Mouse (Mus musculus) heart, postnatal 0 days (tissue): ENCODE results near the gene Fetub. TPM values are rescaled to one million over a fixed set of nuclear protein-coding genes. Genes with fewer than 3 reads are reported as not detected.

Experiments used
- ATAC-seq: fragments of 200-750 bp; cut with Nextera tagmentation; 2 replicates; pipeline ENCODE4 v1.8.0; 2017; ENCODE audit warnings: low read depth, moderate number of reproducible peaks, moderate library complexity; ENCODE audit not compliant: insufficient read depth
- DNase-seq: peaks from one replicate; pipeline ENCODE4 v3.0.0-alpha.2; 2016; ENCODE audit warnings: low spot score
- H3K27ac ChIP-seq: fragments of 300-500 bp; sonication (generic); 2 replicates; pipeline ENCODE4 v1.5.1; 2014; ENCODE audit warnings: low read depth, mild to moderate bottlenecking
- H3K27me3 ChIP-seq: fragments of 300-500 bp; sonication (generic); 2 replicates; pipeline ENCODE4 v1.6.1; 2014; ENCODE audit warnings: low read length, mixed read lengths; ENCODE audit not compliant: control insufficient read depth, insufficient read depth
- H3K36me3 ChIP-seq: fragments of 300-500 bp; sonication (generic); replicated peaks from 2 replicates; pipeline ENCODE4 v1.6.1; 2014; ENCODE audit warnings: low read length, mixed read lengths; ENCODE audit not compliant: control insufficient read depth, insufficient read depth
- H3K4me1 ChIP-seq: fragments of 300-500 bp; sonication (generic); 2 replicates; pipeline ENCODE4 v1.6.1; 2014; ENCODE audit warnings: antibody characterized with exemption; ENCODE audit not compliant: control insufficient read depth, insufficient read depth
- H3K4me2 ChIP-seq: fragments of 300-500 bp; sonication (generic); 2 replicates; pipeline ENCODE4 v1.6.1; 2014; ENCODE audit warnings: low read depth, mild to moderate bottlenecking, low read length, moderate library complexity
- H3K4me3 ChIP-seq: fragments of 300-500 bp; sonication (generic); 2 replicates; pipeline ENCODE4 v1.5.1; 2014; ENCODE audit warnings: low read depth, low read length
- H3K9ac ChIP-seq: fragments of 300-500 bp; sonication (generic); replicated peaks from 2 replicates; pipeline ENCODE4 v1.6.1; 2014; ENCODE audit warnings: low read depth, low read length, mixed read lengths
- H3K9me3 ChIP-seq: fragments of 300-500 bp; sonication (generic); replicated peaks from 2 replicates; pipeline ENCODE4 v1.6.1; 2016; ENCODE audit warnings: low read length; ENCODE audit not compliant: control insufficient read depth
- CTCF ChIP-seq: IDR thresholded peaks from 2 replicates; pipeline ENCODE4 v1.5.1; 2016; ENCODE audit warnings: antibody characterized with exemption, control low read depth, low read depth
- EP300 ChIP-seq: IDR thresholded peaks from 2 replicates; pipeline ENCODE4 v1.6.1; 2016; ENCODE audit warnings: antibody characterized with exemption, low read depth
- WGBS: fragments of 180-500 bp; shearing (Covaris S2); extraction: QIAGEN DNeasy Blood & Tissue Kit; methylation state at CpG from one replicate; pipeline ENCODE4 v1.1.7; 2014; 5-methylcytosine and 5-hydroxymethylcytosine counted together
- polyA plus RNA-seq: library from polyadenylated mRNA; unstranded; fragments of >200 nt; fragmentation: Nextera tagmentation; extraction: Ambion mirVana; gene quantifications from 2 replicates; pipeline ENCODE4 v1.2.1, GENCODE M21; 2015
- total RNA-seq: library from RNA; depleted of rRNA; stranded (reverse); fragments of >200 nt; gene quantifications from 2 replicates; pipeline ENCODE4 v1.2.3, GENCODE M21; 2014; ENCODE audit warnings: low replicate concordance

Gene Fetub
- total and polyA plus RNA-seq, 2 experiments from 2014 or later: not detected

GRCm38 (mm10) chr16:22947371-22947770 is 29.2 kb downstream of the Fetub start:
- DNase-seq (no peak), ATAC-seq (no peak)
- no peak overlapping the region for H3K4me2 ChIP-seq
- TF ChIP-seq CTCF (no peak), EP300 (no peak)
- no peak overlapping the region for H3K27ac ChIP-seq
- H3K27me3 ChIP-seq: no peaks in the 10 kb centered on the region
- WGBS: 69% methylated on average over 2 of the region's 2 CpGs
- H3K4me1 ChIP-seq: no peaks in the 10 kb centered on the region
- no peaks in the 10 kb centered on the region for H3K36me3 ChIP-seq
- no peaks in the 10 kb centered on the region for H3K9me3 ChIP-seq
- no peak overlapping the region for H3K9ac ChIP-seq
- H3K4me3 ChIP-seq: no peak overlapping the region

DNA sequence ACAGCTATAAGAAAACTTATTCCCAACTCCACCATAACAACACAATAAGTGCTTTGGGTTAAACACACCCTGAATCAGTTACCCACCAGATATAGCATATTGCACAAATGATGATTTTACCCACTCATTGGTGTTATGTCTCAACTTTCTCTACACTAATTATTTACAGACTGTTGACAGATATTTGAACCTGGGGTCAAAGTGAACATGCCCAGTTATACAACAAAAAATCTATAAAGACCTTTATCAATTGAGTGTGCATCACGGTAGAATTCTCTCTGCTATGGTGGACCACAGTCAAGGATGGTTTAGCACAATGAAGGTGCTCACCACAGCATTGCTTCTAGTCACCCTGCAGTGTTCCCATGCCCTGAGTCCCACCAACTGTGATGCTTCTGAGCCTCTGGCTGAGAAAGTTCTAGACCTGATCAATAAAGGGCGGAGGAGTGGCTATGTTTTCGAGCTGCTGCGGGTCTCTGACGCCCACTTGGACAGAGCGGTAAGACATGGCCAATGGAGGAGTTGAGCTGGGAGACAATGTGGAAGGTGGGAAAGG is 32.8 kb downstream of the Fetub start, which contains the start of gene Hrg:
Gene Hrg (plus strand): TSS at position 233 of the 556 bp plus-strand sequence.
- 85% methylated on average over 6 of the region's 6 CpGs for WGBS
- ATAC-seq (no peak), DNase-seq (no peak)
- no peaks in the 10 kb centered on the region for H3K36me3 ChIP-seq
- TF ChIP-seq CTCF (no peak), EP300 (no peak)
- H3K4me2 ChIP-seq: no peak within 1 kb of the TSS
- no peak within 1 kb of the TSS for H3K27ac ChIP-seq
- no peak within 1 kb of the TSS for H3K9ac ChIP-seq
- H3K4me3 ChIP-seq: no peak within 1 kb of the TSS
- H3K27me3 ChIP-seq: no peaks in the 10 kb centered on the region
- H3K4me1 ChIP-seq: no peaks in the 10 kb centered on the region
- H3K9me3 ChIP-seq: no peaks in the 10 kb centered on the region

DNA sequence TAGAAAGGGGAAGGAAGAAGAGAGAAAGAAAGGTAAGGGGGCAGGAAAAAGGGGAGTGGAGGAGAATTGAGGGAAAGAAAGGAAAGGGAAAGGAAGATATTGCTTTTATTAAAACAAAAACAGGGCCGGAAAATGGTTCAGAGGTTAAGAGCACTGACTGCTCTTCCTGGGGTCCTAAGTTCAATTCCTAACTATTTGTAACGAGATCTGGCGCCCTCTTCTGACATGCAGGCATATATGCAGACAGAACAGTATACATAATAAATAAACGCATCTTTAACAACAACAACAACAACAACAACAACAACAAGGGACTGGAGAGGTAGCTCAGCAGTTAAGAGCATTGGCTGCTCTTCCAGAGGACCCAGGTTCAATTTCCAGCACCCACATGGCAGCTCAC is 34.9 kb downstream of the Fetub start:
- no peak overlapping the region for H3K27ac ChIP-seq
- no peak for ATAC-seq

DNA sequence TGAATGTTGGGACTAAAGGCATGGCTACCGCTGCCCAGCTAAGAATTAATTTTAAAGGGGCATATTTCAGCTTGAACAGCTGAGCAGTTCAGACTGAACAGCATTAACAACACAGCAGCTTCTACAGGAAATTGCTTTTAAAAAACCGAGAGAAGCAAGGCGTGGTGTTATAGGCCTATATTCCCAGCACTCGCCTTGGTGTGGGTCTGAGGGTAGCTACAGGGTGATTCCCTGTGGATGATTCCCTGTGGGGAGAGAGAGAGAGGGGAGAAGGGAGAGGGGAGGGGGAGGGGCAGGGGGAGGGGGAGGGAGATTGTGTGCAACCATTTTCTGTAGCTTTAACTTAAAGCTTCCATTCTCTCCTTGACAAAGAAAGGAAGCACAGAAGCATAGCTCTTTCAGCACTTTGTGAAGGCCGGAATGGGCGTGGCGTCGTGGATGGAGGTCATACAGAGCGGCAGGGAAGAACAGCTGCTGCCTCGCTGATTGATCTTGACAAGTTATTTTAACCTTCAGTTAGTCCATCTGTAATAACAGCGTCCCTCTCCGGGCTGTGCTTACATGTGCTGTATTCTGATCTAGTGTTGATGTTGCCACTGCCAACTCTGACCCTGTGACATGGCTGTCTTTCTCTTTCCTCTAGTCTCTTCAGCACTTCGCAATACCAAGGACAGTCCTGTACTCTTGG is 37.4 kb downstream of the Fetub start:
- 63% methylated on average over 13 of the region's 13 CpGs for WGBS
- no peak for TF ChIP-seq CTCF
- TF ChIP-seq EP300: no peak
- H3K9me3 ChIP-seq: no peaks in the 10 kb centered on the region
- no peak overlapping the region for H3K9ac ChIP-seq
- no peaks in the 10 kb centered on the region for H3K4me1 ChIP-seq
- DNase-seq: no peak
- no peak overlapping the region for H3K27ac ChIP-seq
- ATAC-seq: no peak
- no peak overlapping the region for H3K4me3 ChIP-seq
- H3K27me3 ChIP-seq: no peaks in the 10 kb centered on the region
- no peaks in the 10 kb centered on the region for H3K36me3 ChIP-seq
- H3K4me2 ChIP-seq: no peak overlapping the region

More for the DNA sequence above, 34.9 kb downstream of the Fetub start:
- no peak overlapping the region for H3K4me3 ChIP-seq
- H3K9me3 ChIP-seq: no peaks in the 10 kb centered on the region
- H3K36me3 ChIP-seq: no peaks in the 10 kb centered on the region
- no peak overlapping the region for H3K9ac ChIP-seq
- H3K4me2 ChIP-seq: no peak overlapping the region
- no peaks in the 10 kb centered on the region for H3K4me1 ChIP-seq
- no peaks in the 10 kb centered on the region for H3K27me3 ChIP-seq
- WGBS: 23% methylated on average over 4 of the region's 4 CpGs
- TF ChIP-seq CTCF (peak; percentile 40), EP300 (no peak)
- no peak for DNase-seq

- WGBS: 84% methylated on average over 11 of the region's 11 CpGs
- Histone ChIP-seq H3K27ac (no peak overlapping the region), H3K4me3 (no peak overlapping the region), H3K4me1 (no peaks in the 10 kb centered on the region), H3K9ac (no peak overlapping the region), H3K36me3 (no peaks in the 10 kb centered on the region), H3K27me3 (no peaks in the 10 kb centered on the region), H3K9me3 (no peaks in the 10 kb centered on the region), H3K4me2 (no peak overlapping the region)
- ATAC-seq: no peak
- TF ChIP-seq CTCF (no peak), EP300 (no peak)
- DNase-seq: no peak
These were observed 37.9 kb downstream of the Fetub start for GRCm38 (mm10) chr16:22956085-22956439.

DNA sequence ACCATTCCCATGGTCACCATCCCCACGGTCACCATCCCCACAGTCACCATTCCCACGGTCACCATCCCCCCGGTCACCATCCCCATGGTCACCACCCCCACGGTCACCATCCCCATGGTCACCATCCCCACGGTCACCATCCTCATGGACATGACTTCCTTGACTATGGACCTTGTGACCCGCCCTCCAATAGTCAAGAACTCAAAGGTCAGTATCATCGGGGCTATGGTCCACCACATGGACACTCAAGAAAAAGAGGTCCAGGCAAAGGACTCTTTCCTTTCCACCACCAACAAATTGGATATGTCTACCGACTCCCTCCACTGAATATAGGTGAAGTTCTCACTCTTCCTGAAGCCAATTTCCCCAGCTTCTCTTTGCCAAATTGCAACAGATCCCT is 42.9 kb downstream of the Fetub start:
- ATAC-seq (no peak), DNase-seq (no peak)
- Histone ChIP-seq H3K4me1 (no peaks in the 10 kb centered on the region), H3K4me2 (no peak overlapping the region), H3K4me3 (no peak overlapping the region), H3K9ac (no peak overlapping the region), H3K27me3 (no peaks in the 10 kb centered on the region), H3K9me3 (no peaks in the 10 kb centered on the region), H3K36me3 (no peaks in the 10 kb centered on the region), H3K27ac (no peak overlapping the region)
- TF ChIP-seq EP300 (no peak), CTCF (no peak)
- WGBS: 91% methylated on average over 8 of the region's 8 CpGs
